Mouse (Mus musculus): ENCODE data around the gene Cdh15. TPM values are rescaled to one million over a fixed set of nuclear protein-coding genes. Genes with fewer than 3 reads are reported as not detected.

Cdh15 gene
- total RNA-seq, 2 experiments from 2014 or later = 0.63 to 0.79 TPM

Other genes starting within 250 kb of the Cdh15 start
- gene Galns, start 236.5 kb upstream of the Cdh15 start, total RNA-seq (2021) = 1 to 10 TPM; 8.1 to 8.3 TPM
- 10 to 100 TPM; 79.6 to 86.0 TPM for gene Trappc2l, start 236.3 kb upstream of the Cdh15 start, total RNA-seq (2021)
- gene Pabpn1l, start 225.2 kb upstream of the Cdh15 start, total RNA-seq (2021) = not detected
- gene Cbfa2t3, start 148.9 kb upstream of the Cdh15 start, total RNA-seq (2021) = 10 to 100 TPM; 34.3 to 46.0 TPM
- gene Acsf3, start 72.5 kb upstream of the Cdh15 start, total RNA-seq (2021) = 10 to 100 TPM; 18.2 to 21.9 TPM
- gene Ankrd11, start 194.3 kb downstream of the Cdh15 start, total RNA-seq (2021) = 100 to 1,000 TPM; 154 to 164 TPM
- 10 to 100 TPM; 56.2 to 66.7 TPM for gene Spg7, start 215.0 kb downstream of the Cdh15 start, total RNA-seq (2021)